Mouse (Mus musculus) heart, embryonic 10.5 days (tissue): Measurements from ENCODE around the gene Gm47996. TPM values are rescaled to one million over a fixed set of nuclear protein-coding genes. Genes with fewer than 3 reads are reported as not detected.
A peak's percentile ranks its signal among the peaks of the same experiment; 100 is the strongest.
"Not testable (repeated sequence)": the region's sequence is repeated elsewhere in the genome, so short reads cannot be mapped to it uniquely, and the experiment has no call there.

Experiments
- DNase-seq: peaks from one replicate; pipeline ENCODE4 v3.0.0-alpha.2; 2017; ENCODE audit warnings: low spot score
- H3K27ac ChIP-seq: fragments of 300-500 bp; sonication (generic); 2 replicates; pipeline ENCODE4 v1.5.1; 2016; ENCODE audit warnings: mild to moderate bottlenecking
- H3K27me3 ChIP-seq: fragments of 300-500 bp; sonication (generic); 2 replicates; pipeline ENCODE4 v1.6.1; 2016; ENCODE audit warnings: mild to moderate bottlenecking; ENCODE audit not compliant: poor library complexity, insufficient read depth, severe bottlenecking
- H3K36me3 ChIP-seq: fragments of 300-500 bp; sonication (generic); 2 replicates; pipeline ENCODE4 v1.6.1; 2016; ENCODE audit warnings: mild to moderate bottlenecking, moderate library complexity
- H3K4me1 ChIP-seq: fragments of 300-500 bp; sonication (generic); 2 replicates; pipeline ENCODE4 v1.6.1; 2016; ENCODE audit warnings: mild to moderate bottlenecking
- H3K4me3 ChIP-seq: fragments of 300-500 bp; sonication (generic); 2 replicates; pipeline ENCODE4 v1.5.1; 2016; ENCODE audit warnings: mild to moderate bottlenecking, moderate library complexity
- H3K9me3 ChIP-seq: fragments of 300-500 bp; sonication (generic); 2 replicates; pipeline ENCODE4 v1.6.1; 2016; ENCODE audit warnings: mild to moderate bottlenecking, moderate library complexity
- WGBS: fragments of 180-500 bp; shearing (Covaris S2); methylation state at CpG from one replicate; pipeline ENCODE4 v1.1.7; 2016; 5-methylcytosine and 5-hydroxymethylcytosine counted together
- polyA plus RNA-seq: library from polyadenylated mRNA; unstranded; fragments of >200 nt; fragmentation: Nextera tagmentation; extraction: Ambion mirVana; gene quantifications from 2 replicates; pipeline ENCODE4 v1.2.1, GENCODE M21; 2016

Gene Gm47996
- polyA plus RNA-seq, 1 experiment from 2014 or later, result not detected

- DNase-seq, result peak; percentile 38
- H3K4me3 ChIP-seq, result no peak overlapping the region
- H3K36me3 ChIP-seq, result no peaks in the 10 kb centered on the region
- 83% methylated on average over 4 of the region's 4 CpGs for WGBS
- no peaks in the 10 kb centered on the region for H3K27me3 ChIP-seq
- H3K9me3 ChIP-seq, result no peaks in the 10 kb centered on the region
- no peak overlapping the region for H3K27ac ChIP-seq
- no peaks in the 10 kb centered on the region for H3K4me1 ChIP-seq
These were observed 21.5 kb upstream of the Gm47996 start for GRCm38 (mm10) chr1:151188469-151188868.

GRCm38 (mm10) chr1:151192075-151192474, 17.9 kb upstream of the Gm47996 start, which contains the start of gene Gm8947:
TSS of gene Gm8947 (plus strand) at chr1:151192376.
- 80% methylated on average over 1 of the region's 7 CpGs for WGBS
- H3K36me3 ChIP-seq, DNase-seq, H3K4me3 ChIP-seq, H3K9me3 ChIP-seq, H3K4me1 ChIP-seq, H3K27ac ChIP-seq, H3K27me3 ChIP-seq: not testable (repeated sequence)

- 91% methylated on average over 15 of the region's 15 CpGs for WGBS
- peak; percentile 62 for DNase-seq
- not testable (repeated sequence) for H3K27me3 ChIP-seq, H3K27ac ChIP-seq, H3K4me3 ChIP-seq, H3K9me3 ChIP-seq, H3K4me1 ChIP-seq, H3K36me3 ChIP-seq
These were observed 17.2 kb upstream of the Gm47996 start for GRCm38 (mm10) chr1:151192739-151193138.

GRCm38 (mm10) chr1:151195986-151196385, 13.9 kb upstream of the Gm47996 start:
- WGBS, result 73% methylated on average over 4 of the region's 4 CpGs
- not testable (repeated sequence) for H3K4me3 ChIP-seq, H3K4me1 ChIP-seq, H3K36me3 ChIP-seq, H3K9me3 ChIP-seq, H3K27ac ChIP-seq, DNase-seq, H3K27me3 ChIP-seq

- H3K27me3 ChIP-seq, H3K27ac ChIP-seq, H3K4me1 ChIP-seq, H3K36me3 ChIP-seq, H3K4me3 ChIP-seq, DNase-seq, H3K9me3 ChIP-seq: not testable (repeated sequence)
- WGBS, result 39% methylated on average over 3 of the region's 3 CpGs
These were observed 13.2 kb upstream of the Gm47996 start for GRCm38 (mm10) chr1:151196690-151197089.

- not testable (repeated sequence) for H3K4me1 ChIP-seq, H3K27me3 ChIP-seq, H3K27ac ChIP-seq, H3K4me3 ChIP-seq, H3K36me3 ChIP-seq, H3K9me3 ChIP-seq
- DNase-seq, result peak; percentile 68
- WGBS, result 80% methylated on average over 4 of the region's 4 CpGs
These were observed 11.8 kb upstream of the Gm47996 start, which contains the start of gene Gm47995 for GRCm38 (mm10) chr1:151198120-151198519. TSS of gene Gm47995 (plus strand) at chr1:151198448.

- H3K36me3 ChIP-seq, H3K27me3 ChIP-seq, DNase-seq, H3K4me1 ChIP-seq, H3K4me3 ChIP-seq, H3K9me3 ChIP-seq, H3K27ac ChIP-seq: not testable (repeated sequence)
These were observed 9.3 kb upstream of the Gm47996 start for GRCm38 (mm10) chr1:151200620-151201019.

- not testable (repeated sequence) for H3K4me1 ChIP-seq, H3K36me3 ChIP-seq, H3K4me3 ChIP-seq, H3K27ac ChIP-seq, DNase-seq, H3K27me3 ChIP-seq, H3K9me3 ChIP-seq
- 52% methylated on average over 3 of the region's 5 CpGs for WGBS
These were observed 7.2 kb upstream of the Gm47996 start for GRCm38 (mm10) chr1:151202771-151203170.

- no CpG with 5 or more reads among the region's 6 CpGs for WGBS
- not testable (repeated sequence) for H3K36me3 ChIP-seq, H3K4me1 ChIP-seq, H3K27ac ChIP-seq, H3K9me3 ChIP-seq, H3K27me3 ChIP-seq, H3K4me3 ChIP-seq, DNase-seq
These were observed 6.1 kb upstream of the Gm47996 start, which contains the start of gene 3110040M04Rik for GRCm38 (mm10) chr1:151203818-151204217. TSS of gene 3110040M04Rik (plus strand) at chr1:151204121.

- DNase-seq, H3K27me3 ChIP-seq, H3K36me3 ChIP-seq, H3K9me3 ChIP-seq, H3K4me1 ChIP-seq, H3K27ac ChIP-seq, H3K4me3 ChIP-seq: not testable (repeated sequence)
- 49% methylated on average over 4 of the region's 5 CpGs for WGBS
These were observed 1.4 kb upstream of the Gm47996 start for GRCm38 (mm10) chr1:151208493-151208892.

GRCm38 (mm10) chr1:151208944-151209343, 987 bp upstream of the Gm47996 start:
- not testable (repeated sequence) for H3K27ac ChIP-seq, H3K36me3 ChIP-seq, H3K9me3 ChIP-seq, DNase-seq, H3K4me1 ChIP-seq, H3K4me3 ChIP-seq, H3K27me3 ChIP-seq

- H3K27ac ChIP-seq, DNase-seq, H3K36me3 ChIP-seq, H3K4me1 ChIP-seq, H3K27me3 ChIP-seq, H3K9me3 ChIP-seq, H3K4me3 ChIP-seq: not testable (repeated sequence)
- WGBS, result 60% methylated on average over 5 of the region's 5 CpGs
These were observed 1.7 kb downstream of the Gm47996 start for GRCm38 (mm10) chr1:151211666-151212065.

GRCm38 (mm10) chr1:151214862-151215261, 4.9 kb downstream of the Gm47996 start:
- Histone ChIP-seq H3K27ac (no peak overlapping the region), H3K4me3 (no peak overlapping the region), H3K27me3 (no peaks in the 10 kb centered on the region), H3K36me3 (no peaks in the 10 kb centered on the region), H3K4me1 (no peaks in the 10 kb centered on the region), H3K9me3 (no peaks in the 10 kb centered on the region)
- 71% methylated on average over 2 of the region's 2 CpGs for WGBS
- no peak for DNase-seq

- WGBS, result 76% methylated on average over 1 of the region's 1 CpGs
These were observed 6.1 kb downstream of the Gm47996 start for GRCm38 (mm10) chr1:151215985-151216384.

More at GRCm38 (mm10) chr1:151215985-151216384, 6.1 kb downstream of the Gm47996 start:
- no peaks in the 10 kb centered on the region for H3K36me3 ChIP-seq
- no peak overlapping the region for H3K4me3 ChIP-seq
- H3K27ac ChIP-seq, result no peak overlapping the region
- no peak for DNase-seq
- no peaks in the 10 kb centered on the region for H3K27me3 ChIP-seq
- H3K4me1 ChIP-seq, result no peaks in the 10 kb centered on the region
- no peaks in the 10 kb centered on the region for H3K9me3 ChIP-seq
